Mouse (Mus musculus): ENCODE measurements around the gene Pla1a.

Gene Pla1a

DNA sequence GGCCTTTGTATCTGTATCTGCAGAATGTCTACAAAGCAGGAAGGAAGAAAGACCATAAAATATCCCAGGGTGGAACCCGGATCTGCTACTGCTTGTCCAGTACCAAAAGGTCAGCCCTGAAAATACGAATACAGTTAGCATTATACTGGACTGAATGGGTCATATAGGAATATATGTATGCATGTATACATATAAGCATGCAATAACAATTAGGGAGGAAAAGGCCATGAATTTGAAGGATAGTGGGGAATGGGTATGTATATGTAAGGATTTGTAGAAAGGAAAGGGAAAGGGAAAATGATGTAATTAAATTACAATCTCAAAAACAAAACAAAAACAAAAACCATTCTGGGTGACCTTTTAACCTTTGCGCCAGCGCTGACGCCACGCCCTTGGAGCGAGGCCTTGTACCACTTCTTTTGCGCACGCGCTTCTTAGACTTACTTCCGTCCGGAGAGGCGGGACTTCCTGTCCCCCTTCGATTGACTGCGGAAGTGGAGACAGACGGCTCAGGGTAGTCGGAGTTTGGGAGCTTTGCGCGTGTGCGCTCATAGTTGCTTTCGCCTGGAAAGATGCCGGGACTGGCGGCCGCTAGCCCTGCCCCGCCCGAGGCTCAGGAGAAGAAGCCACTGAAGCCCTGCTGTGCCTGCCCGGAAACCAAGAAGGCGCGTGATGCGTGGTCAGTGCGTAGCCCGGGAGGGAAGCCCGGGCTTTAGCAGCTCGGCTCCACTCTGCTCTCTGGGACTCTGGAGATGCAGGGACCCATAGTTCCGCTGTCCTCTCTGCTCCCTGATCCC lies 86.2 kb downstream of the Pla1a start, which contains the start of the genes Cox17 and Gm21987:
TSS of gene Cox17 (plus strand) at position 463 of the 797 bp plus-strand sequence.
TSS of gene Gm21987 (plus strand) at position 512 of the 797 bp plus-strand sequence.
- peak; percentile 100 for ATAC-seq (ENCODE audit: low TSS enrichment)
